In the genomic region with DNA sequence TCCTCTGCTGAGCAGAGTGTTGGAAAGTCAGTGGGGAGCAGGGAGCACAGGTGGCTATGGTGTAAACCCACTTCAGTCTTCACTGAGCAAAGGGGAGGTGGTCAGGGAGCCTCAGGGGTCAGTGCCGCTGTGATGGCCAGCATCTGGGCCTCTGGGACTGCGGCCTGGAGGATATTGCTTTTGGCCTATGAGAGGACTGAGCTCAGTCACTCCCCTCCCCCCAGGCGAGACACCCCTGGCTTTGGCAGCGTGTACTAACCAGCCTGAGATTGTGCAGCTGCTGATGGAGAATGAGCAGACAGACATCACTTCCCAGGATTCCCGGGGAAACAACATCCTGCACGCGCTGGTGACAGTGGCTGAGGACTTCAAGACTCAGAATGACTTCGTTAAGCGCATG, we compare ENCODE assay signal across 13 mouse cellular contexts. TPM values are rescaled to one million over a fixed set of nuclear protein-coding genes. Genes with fewer than 3 reads are reported as not detected.
DNase-seq lines count a peak whose midpoint lies in the region; ATAC-seq and TF ChIP-seq lines count a peak whose summit lies in the region.
"Had no signal": no experiment of that assay in that cellular context is flagged by ENCODE, and none has a peak within 500 bp of the region (broad histone marks: within the 10 kb centered on the region; RNA-seq: fewer than 3 reads in every experiment).

No protein-coding gene starts in this region.

- TF ChIP-seq CTCF in lung, postnatal 0 days (IDR thresholded peaks at IDR 0.05): no peak
- TF ChIP-seq CTCF in forebrain, postnatal 0 days (IDR thresholded peaks at IDR 0.05; ENCODE audit: low read depth): no peak

- H3K27ac ChIP-seq in heart, embryonic 10.5 days: no peak overlapping the region
- H3K27ac ChIP-seq in lung, postnatal 0 days (ENCODE audit: low read length): peak overlapping the region; percentile 59; the same call in 1 of the 2 replicates
- no peak overlapping the region for H3K27ac ChIP-seq in forebrain, postnatal 0 days (ENCODE audit: low read depth, low read length)
- no peak overlapping the region for H3K27ac ChIP-seq in neural tube, embryonic 15.5 days (replicated peaks)
- H3K27ac ChIP-seq: midbrain, embryonic 12.5 days had no signal

- 45% methylated on average over 9 of the region's 9 CpGs for WGBS in heart, embryonic 10.5 days
- 61% methylated on average over 9 of the region's 9 CpGs for WGBS in lung, postnatal 0 days
- 74% methylated on average over 9 of the region's 9 CpGs for WGBS in forebrain, postnatal 0 days
- 83% methylated on average over 9 of the region's 9 CpGs for WGBS in neural tube, embryonic 15.5 days

- no peak overlapping the region for H3K9ac ChIP-seq in lung, postnatal 0 days (replicated peaks; ENCODE audit: low read depth)
- H3K9ac ChIP-seq in forebrain, postnatal 0 days: no peak overlapping the region
- no peak overlapping the region for H3K9ac ChIP-seq in neural tube, embryonic 15.5 days (replicated peaks)
- H3K9ac ChIP-seq: midbrain, embryonic 12.5 days had no signal

- ATAC-seq in lung, postnatal 0 days: peak; percentile 66
- no peak for ATAC-seq in forebrain, postnatal 0 days
- ATAC-seq in neural tube, embryonic 15.5 days (ENCODE audit: low FRiP score): no peak

- H3K4me3 ChIP-seq in heart, embryonic 10.5 days: no peak overlapping the region
- no peak overlapping the region for H3K4me3 ChIP-seq in lung, postnatal 0 days (ENCODE audit: low read depth, low read length)
- H3K4me3 ChIP-seq in forebrain, postnatal 0 days (ENCODE audit: low read depth, low read length): no peak overlapping the region
- no peak overlapping the region for H3K4me3 ChIP-seq in neural tube, embryonic 15.5 days (replicated peaks)
- H3K4me3 ChIP-seq: midbrain, embryonic 12.5 days had no signal

- H3K4me2 ChIP-seq in lung, postnatal 0 days (replicated peaks; ENCODE audit: low read depth, low read length): no peak overlapping the region
- no peak overlapping the region for H3K4me2 ChIP-seq in forebrain, postnatal 0 days (ENCODE audit: low read depth)
- H3K4me2 ChIP-seq in neural tube, embryonic 15.5 days: no peak overlapping the region
- H3K4me2 ChIP-seq: liver, embryonic 11.5 days; midbrain, embryonic 12.5 days had no signal

- H3K4me1 ChIP-seq in heart, embryonic 10.5 days: peaks cover 26% of the 10 kb centered on the region
- H3K4me1 ChIP-seq in lung, postnatal 0 days (ENCODE audit: insufficient read depth, low read depth, low read length): no peaks in the 10 kb centered on the region; the same call in 1 of the 2 replicates
- no peaks in the 10 kb centered on the region for H3K4me1 ChIP-seq in forebrain, postnatal 0 days (ENCODE audit: insufficient read depth)
- H3K4me1 ChIP-seq in neural tube, embryonic 15.5 days: peaks cover 12% of the 10 kb centered on the region

- no peak for TF ChIP-seq EP300 in lung, postnatal 0 days (IDR thresholded peaks at IDR 0.05)

- DNase-seq in heart, adult 18-20 months: peak; percentile 41 to 65
- DNase-seq in heart, embryonic 10.5 days (ENCODE audit: low spot score): no peak
- peak; percentile 36 for DNase-seq in heart, adult 8-10 months (ENCODE audit: low spot score)
- peak; percentile 31 for DNase-seq in kidney, adult 9 months
- DNase-seq in lung, postnatal 0 days (ENCODE audit: low spot score): peak; percentile 73
- no peak for DNase-seq in forebrain, postnatal 0 days
- DNase-seq in thymus, postnatal 36 days: no peak
- DNase-seq: adrenal gland, postnatal 25 days; gastrocnemius, postnatal 36 days had no signal

- no peaks in the 10 kb centered on the region for H3K36me3 ChIP-seq in heart, embryonic 10.5 days
- no peaks in the 10 kb centered on the region for H3K36me3 ChIP-seq in lung, postnatal 0 days (ENCODE audit: insufficient read depth, low read length)
- H3K36me3 ChIP-seq in forebrain, postnatal 0 days (ENCODE audit: insufficient read depth): no peaks in the 10 kb centered on the region
- no peaks in the 10 kb centered on the region for H3K36me3 ChIP-seq in neural tube, embryonic 15.5 days
- H3K36me3 ChIP-seq: midbrain, embryonic 12.5 days had no signal

- H3K27me3 ChIP-seq in heart, embryonic 10.5 days (ENCODE audit: insufficient read depth, poor library complexity, severe bottlenecking): no peaks in the 10 kb centered on the region; the same call in 1 of the 2 replicates
- no peaks in the 10 kb centered on the region for H3K27me3 ChIP-seq in lung, postnatal 0 days (replicated peaks; ENCODE audit: insufficient read depth, low read length)
- no peaks in the 10 kb centered on the region for H3K27me3 ChIP-seq in forebrain, postnatal 0 days (ENCODE audit: insufficient read depth, low read length)
- no peaks in the 10 kb centered on the region for H3K27me3 ChIP-seq in neural tube, embryonic 15.5 days (replicated peaks)
- H3K27me3 ChIP-seq: midbrain, embryonic 12.5 days had no signal

- H3K9me3 ChIP-seq in heart, embryonic 10.5 days: no peaks in the 10 kb centered on the region
- H3K9me3 ChIP-seq in lung, postnatal 0 days (ENCODE audit: low read length): no peaks in the 10 kb centered on the region
- no peaks in the 10 kb centered on the region for H3K9me3 ChIP-seq in forebrain, postnatal 0 days (ENCODE audit: low read length)
- H3K9me3 ChIP-seq in neural tube, embryonic 15.5 days (replicated peaks): no peaks in the 10 kb centered on the region
- H3K9me3 ChIP-seq: midbrain, embryonic 12.5 days had no signal

RNA-seq across cellular contexts. Expression of gene Trpv3, which starts 16.2 kb away (rescaled TPM):
- not detected for total RNA-seq in heart, adult 18-20 months (2021)
- polyA plus RNA-seq in heart, embryonic 10.5 days (2016; fragmentation: Nextera tagmentation; extraction: Ambion mirVana): 0.03 TPM in 1 of 2 replicates, not detected in the other
- total RNA-seq in heart, adult 8-10 months (2022): under 1 TPM in 2 of 4 experiments, not detected in 2; 0.06 TPM
- 0.11 and 0.15 TPM in 2 replicates for polyA plus RNA-seq in lung, postnatal 0 days (2015; fragmentation: Nextera tagmentation; extraction: Ambion mirVana)
- total RNA-seq in forebrain, postnatal 0 days (2014; rRNA removed): 0.29 and 0.31 TPM in 2 replicates
- polyA plus RNA-seq in forebrain, postnatal 0 days (2015; fragmentation: Nextera tagmentation; extraction: Ambion mirVana): 0.05 and 0.13 TPM in 2 replicates
- 0.20 and 0.29 TPM in 2 replicates for polyA plus RNA-seq in neural tube, embryonic 15.5 days (2015; fragmentation: Nextera tagmentation; extraction: Ambion mirVana)
- total RNA-seq: gastrocnemius, postnatal 36 days had no signal

RNA-seq across cellular contexts. Expression of gene Aspa, which starts 46.0 kb away (rescaled TPM):
- 1 to 10 TPM; 1.4 to 3.1 TPM for total RNA-seq in heart, adult 18-20 months (2021)
- not detected in 2 replicates for polyA plus RNA-seq in heart, embryonic 10.5 days (2016; fragmentation: Nextera tagmentation; extraction: Ambion mirVana)
- 1 to 10 TPM; 2.5 to 3.4 (median 2.8) TPM for total RNA-seq in heart, adult 8-10 months (2022)
- polyA plus RNA-seq in lung, postnatal 0 days (2015; fragmentation: Nextera tagmentation; extraction: Ambion mirVana): 5.3 and 9.0 TPM in 2 replicates
- total RNA-seq in forebrain, postnatal 0 days (2014; rRNA removed): 3.5 and 4.3 TPM in 2 replicates
- polyA plus RNA-seq in forebrain, postnatal 0 days (2015; fragmentation: Nextera tagmentation; extraction: Ambion mirVana): 4.0 and 4.1 TPM in 2 replicates
- 3.4 and 4.0 TPM in 2 replicates for polyA plus RNA-seq in neural tube, embryonic 15.5 days (2015; fragmentation: Nextera tagmentation; extraction: Ambion mirVana)

RNA-seq across cellular contexts. Expression of gene Gm49340, which starts 46.2 kb away (rescaled TPM):
- not detected for total RNA-seq in heart, adult 18-20 months (2021)
- polyA plus RNA-seq in heart, embryonic 10.5 days (2016; fragmentation: Nextera tagmentation; extraction: Ambion mirVana): not detected in 2 replicates
- total RNA-seq in heart, adult 8-10 months (2022): not detected
- not detected in 2 replicates for polyA plus RNA-seq in lung, postnatal 0 days (2015; fragmentation: Nextera tagmentation; extraction: Ambion mirVana)
- total RNA-seq in forebrain, postnatal 0 days (2014; rRNA removed): not detected in 2 replicates
- not detected in 2 replicates for polyA plus RNA-seq in forebrain, postnatal 0 days (2015; fragmentation: Nextera tagmentation; extraction: Ambion mirVana)
- not detected in 2 replicates for polyA plus RNA-seq in neural tube, embryonic 15.5 days (2015; fragmentation: Nextera tagmentation; extraction: Ambion mirVana)
- total RNA-seq: adrenal gland, postnatal 25 days; gastrocnemius, postnatal 36 days; layer of hippocampus, adult 18-20 months had no signal
- polyA plus RNA-seq: liver, embryonic 11.5 days; midbrain, embryonic 12.5 days had no signal

RNA-seq across cellular contexts. Expression of gene Spata22, which starts 46.2 kb away (rescaled TPM):
- not detected for total RNA-seq in heart, adult 18-20 months (2021)
- not detected in 2 replicates for polyA plus RNA-seq in heart, embryonic 10.5 days (2016; fragmentation: Nextera tagmentation; extraction: Ambion mirVana)
- not detected for total RNA-seq in heart, adult 8-10 months (2022)
- polyA plus RNA-seq in lung, postnatal 0 days (2015; fragmentation: Nextera tagmentation; extraction: Ambion mirVana): not detected in 2 replicates
- 0.15 TPM in 1 of 2 replicates, not detected in the other for total RNA-seq in forebrain, postnatal 0 days (2014; rRNA removed)
- polyA plus RNA-seq in forebrain, postnatal 0 days (2015; fragmentation: Nextera tagmentation; extraction: Ambion mirVana): 0.12 TPM in 1 of 2 replicates, not detected in the other
- polyA plus RNA-seq in neural tube, embryonic 15.5 days (2015; fragmentation: Nextera tagmentation; extraction: Ambion mirVana): 0.12 and 0.19 TPM in 2 replicates
- total RNA-seq: gastrocnemius, postnatal 36 days; layer of hippocampus, adult 18-20 months had no signal
- polyA plus RNA-seq: liver, embryonic 11.5 days; midbrain, embryonic 12.5 days had no signal

RNA-seq across cellular contexts. Expression of gene Trpv1, which starts 49.3 kb away (rescaled TPM):
- total RNA-seq in heart, adult 18-20 months (2021): not detected
- not detected in 2 replicates for polyA plus RNA-seq in heart, embryonic 10.5 days (2016; fragmentation: Nextera tagmentation; extraction: Ambion mirVana)
- total RNA-seq in heart, adult 8-10 months (2022): under 1 TPM in 1 of 4 experiments, not detected in 3; 0.09 TPM
- polyA plus RNA-seq in lung, postnatal 0 days (2015; fragmentation: Nextera tagmentation; extraction: Ambion mirVana): 0.05 TPM in 1 of 2 replicates, not detected in the other
- total RNA-seq in forebrain, postnatal 0 days (2014; rRNA removed): 0.38 TPM in 2 replicates
- 0.22 and 0.38 TPM in 2 replicates for polyA plus RNA-seq in forebrain, postnatal 0 days (2015; fragmentation: Nextera tagmentation; extraction: Ambion mirVana)
- 2.0 and 2.4 TPM in 2 replicates for polyA plus RNA-seq in neural tube, embryonic 15.5 days (2015; fragmentation: Nextera tagmentation; extraction: Ambion mirVana)
- polyA plus RNA-seq: liver, embryonic 11.5 days; midbrain, embryonic 12.5 days had no signal

Comparison
In these comparisons a context has a peak if more than half of its experiments do, and no peak if none do; other contexts are left out.
1. DNase-seq: peak in heart, adult 18-20 months (2 of 2), heart, adult 8-10 months (single experiment), kidney, adult 9 months (single experiment) and lung, postnatal 0 days (single experiment); none in heart, embryonic 10.5 days (single experiment), forebrain, postnatal 0 days (single experiment) and thymus, postnatal 36 days (0 of 2).